Mouse (Mus musculus): Measurements from ENCODE around the gene Pink1.

GRCm38 (mm10) chr4:138352692-138353091, 26.6 kb upstream of the Pink1 start:
- TF ChIP-seq CTCF (IDR thresholded peaks at IDR 0.05; ENCODE audit: control insufficient read depth, insufficient read depth, insufficient replicate concordance, low read depth, low read length) (no peak), POLR2A (IDR thresholded peaks at IDR 0.05; ENCODE audit: control insufficient read depth, low read depth, low read length) (no peak)

Measured in testis, adult 2 months (tissue).